14 mouse cellular contexts compared by ENCODE assay signal in the genomic region with DNA sequence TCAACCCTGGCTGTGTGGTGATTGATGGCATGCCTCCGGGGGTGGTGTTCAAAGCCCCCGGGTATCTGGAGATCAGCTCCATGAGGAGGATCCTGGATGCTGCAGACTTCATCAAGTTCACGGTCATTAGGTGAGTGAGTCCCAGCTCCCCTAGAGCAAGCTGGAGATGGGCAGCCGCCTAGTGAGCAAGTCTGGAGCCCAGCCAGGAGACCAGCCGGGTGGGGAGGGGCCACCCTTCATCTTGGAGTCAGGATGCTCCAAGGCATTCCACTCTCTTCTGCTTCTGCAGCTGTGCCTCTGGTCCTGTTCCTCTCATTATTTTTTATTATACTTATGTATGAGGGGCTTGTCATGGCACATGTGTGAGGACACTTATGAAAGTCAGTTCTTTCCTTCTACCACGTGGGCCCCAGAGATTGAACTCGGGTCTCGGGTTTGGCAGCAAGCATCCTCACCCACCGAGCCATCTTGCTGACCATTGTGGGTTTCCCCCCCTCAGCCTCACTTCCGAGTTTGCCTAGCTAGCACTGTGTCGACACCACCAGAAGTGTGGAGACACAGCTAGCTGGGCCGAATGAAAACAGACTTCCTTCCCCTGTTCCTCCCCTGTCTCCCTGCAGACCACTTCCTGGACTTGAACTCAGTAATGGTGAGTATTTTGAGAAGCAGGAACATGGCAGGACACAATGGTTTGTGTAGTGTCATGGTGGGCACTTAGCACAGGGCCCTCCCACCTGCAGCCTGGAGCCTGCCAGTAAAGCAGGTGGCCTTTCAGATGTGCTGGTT. TPM values are rescaled to one million over a fixed set of nuclear protein-coding genes. Genes with fewer than 3 reads are reported as not detected.
DNase-seq lines count a peak whose midpoint lies in the region; ATAC-seq and TF ChIP-seq lines count a peak whose summit lies in the region.
"Had no signal": no experiment of that assay in that cellular context is flagged by ENCODE, and none has a peak within 500 bp of the region (broad histone marks: within the 10 kb centered on the region; RNA-seq: fewer than 3 reads in every experiment).

No protein-coding gene starts in this region.

- no peaks in the 10 kb centered on the region for H3K9me3 ChIP-seq in heart, embryonic 10.5 days
- H3K9me3 ChIP-seq in liver, embryonic 13.5 days (replicated peaks) = no peaks in the 10 kb centered on the region
- no peaks in the 10 kb centered on the region for H3K9me3 ChIP-seq in liver, embryonic 12.5 days (replicated peaks)
- H3K9me3 ChIP-seq in CH12.LX (replicated peaks; ENCODE audit: low read length) = peaks cover 18% of the 10 kb centered on the region
- no peaks in the 10 kb centered on the region for H3K9me3 ChIP-seq in liver, embryonic 15.5 days (replicated peaks)
- H3K9me3 ChIP-seq: heart, embryonic 12.5 days; midbrain, embryonic 12.5 days had no signal

- H3K79me2 ChIP-seq in CH12.LX (replicated peaks; ENCODE audit: control insufficient read depth, extremely low read depth, insufficient read depth, poor library complexity, severe bottlenecking) = no peaks in the 10 kb centered on the region

- peak; percentile 47 for ATAC-seq in liver, embryonic 13.5 days (ENCODE audit: low read depth)
- ATAC-seq in liver, embryonic 12.5 days = no peak
- peak; percentile 22; the same call in 1 of the 2 replicates for ATAC-seq in liver, embryonic 15.5 days (ENCODE audit: insufficient read depth)
- ATAC-seq: Patski had no signal

- TF ChIP-seq EP300 in CH12.LX (IDR thresholded peaks at IDR 0.05; ENCODE audit: low read length) = no peak

- H3K4me1 ChIP-seq in heart, embryonic 10.5 days = peaks cover 20% of the 10 kb centered on the region
- peaks cover 18% of the 10 kb centered on the region for H3K4me1 ChIP-seq in liver, embryonic 13.5 days (replicated peaks)
- peaks cover 19% of the 10 kb centered on the region for H3K4me1 ChIP-seq in liver, embryonic 12.5 days
- H3K4me1 ChIP-seq in CH12.LX (ENCODE audit: control insufficient read depth in 1 of 2, insufficient read depth in 2 of 2) = peaks cover 7 to 24% of the 10 kb centered on the region in 2 experiments
- H3K4me1 ChIP-seq in liver, embryonic 15.5 days (replicated peaks) = peaks cover 3% of the 10 kb centered on the region; the same call in 1 of the 2 replicates

- WGBS in heart, embryonic 10.5 days = 69% methylated on average over 12 of the region's 12 CpGs
- 27% methylated on average over 12 of the region's 12 CpGs for WGBS in liver, embryonic 13.5 days (ENCODE audit: insufficient replicate concordance)
- 29% methylated on average over 12 of the region's 12 CpGs for WGBS in liver, embryonic 12.5 days (ENCODE audit: insufficient replicate concordance)
- 30% methylated on average over 12 of the region's 12 CpGs for WGBS in liver, embryonic 15.5 days (ENCODE audit: insufficient replicate concordance)

- no peaks in the 10 kb centered on the region for H3K27me3 ChIP-seq in heart, embryonic 10.5 days (ENCODE audit: insufficient read depth, poor library complexity, severe bottlenecking)
- H3K27me3 ChIP-seq in liver, embryonic 13.5 days = no peaks in the 10 kb centered on the region
- H3K27me3 ChIP-seq in liver, embryonic 12.5 days (replicated peaks) = no peaks in the 10 kb centered on the region
- no peaks in the 10 kb centered on the region for H3K27me3 ChIP-seq in CH12.LX (replicated peaks)
- no peaks in the 10 kb centered on the region for H3K27me3 ChIP-seq in liver, embryonic 15.5 days
- H3K27me3 ChIP-seq: heart, embryonic 12.5 days; midbrain, embryonic 12.5 days; Patski had no signal

- no peak; the same call in 1 of the 2 replicates for TF ChIP-seq POLR2A in CH12.LX (IDR thresholded peaks at IDR 0.05; ENCODE audit: low read depth, low read length)

- peak; percentile 31 for DNase-seq in heart, postnatal 4 days
- DNase-seq in heart, embryonic 10.5 days (ENCODE audit: low spot score) = no peak
- DNase-seq in liver, embryonic 13.5 days = no peak
- DNase-seq in CH12.LX (ENCODE audit: extremely low read depth) = no peak
- no peak for DNase-seq in yolk sac, embryonic 10.5 days (ENCODE audit: low spot score)
- DNase-seq in left cerebral cortex, adult 11 months (ENCODE audit: low spot score) = no peak
- DNase-seq: adrenal gland, postnatal 14 days; cerebellum, adult 9-10 months; kidney, adult 18-20 months had no signal

- TF ChIP-seq RAD21 in CH12.LX (IDR thresholded peaks at IDR 0.05; ENCODE audit: low read depth, low read length) = no peak

- in situ Hi-C loops in CH12.LX (cut with MboI; ENCODE audit: low pct_ligation_motif_present, low pct_unique_long_range_greater_than_20kb, low sequenced_read_pairs) = no loop called here

- H3K27ac ChIP-seq in heart, embryonic 10.5 days = no peak overlapping the region
- H3K27ac ChIP-seq in liver, embryonic 13.5 days = no peak overlapping the region
- no peak overlapping the region for H3K27ac ChIP-seq in liver, embryonic 12.5 days
- peak overlapping the region; percentile 19; the same call in 1 of the 2 replicates for H3K27ac ChIP-seq in CH12.LX (ENCODE audit: insufficient read depth, low read depth)
- H3K27ac ChIP-seq in liver, embryonic 15.5 days (replicated peaks) = no peak overlapping the region; the same call in 1 of the 2 replicates
- H3K27ac ChIP-seq: midbrain, embryonic 12.5 days had no signal

- no peak overlapping the region for H3K4me2 ChIP-seq in liver, embryonic 13.5 days
- no peak overlapping the region for H3K4me2 ChIP-seq in liver, embryonic 12.5 days
- H3K4me2 ChIP-seq in CH12.LX (ENCODE audit: insufficient read depth, low read depth, poor library complexity, severe bottlenecking) = no peak overlapping the region
- no peak overlapping the region for H3K4me2 ChIP-seq in liver, embryonic 15.5 days
- H3K4me2 ChIP-seq: heart, embryonic 12.5 days; midbrain, embryonic 12.5 days had no signal

- no peak overlapping the region for H3K4me3 ChIP-seq in heart, embryonic 10.5 days
- no peak overlapping the region for H3K4me3 ChIP-seq in liver, embryonic 13.5 days (replicated peaks)
- H3K4me3 ChIP-seq in liver, embryonic 12.5 days = no peak overlapping the region
- H3K4me3 ChIP-seq in CH12.LX (replicated peaks in 1 of 3; ENCODE audit: low read depth in 2 of 3, low read length in 2 of 3, poor library complexity in 1 of 3) = no peak overlapping the region
- no peak overlapping the region for H3K4me3 ChIP-seq in liver, embryonic 15.5 days (replicated peaks)
- H3K4me3 ChIP-seq: heart, embryonic 12.5 days; midbrain, embryonic 12.5 days had no signal

- H3K9ac ChIP-seq in liver, embryonic 13.5 days = no peak overlapping the region
- H3K9ac ChIP-seq in liver, embryonic 12.5 days = no peak overlapping the region
- H3K9ac ChIP-seq in CH12.LX (ENCODE audit: insufficient read depth, low read depth) = no peak overlapping the region
- no peak overlapping the region for H3K9ac ChIP-seq in liver, embryonic 15.5 days
- H3K9ac ChIP-seq: heart, embryonic 12.5 days; midbrain, embryonic 12.5 days had no signal

- peaks cover 22% of the 10 kb centered on the region for H3K36me3 ChIP-seq in heart, embryonic 10.5 days
- 0 out of 2 replicates have a peak, but pooled peaks cover 4% of the 10 kb centered on the region for H3K36me3 ChIP-seq in liver, embryonic 13.5 days
- H3K36me3 ChIP-seq in liver, embryonic 12.5 days = peaks cover 12% of the 10 kb centered on the region
- H3K36me3 ChIP-seq in CH12.LX (replicated peaks in 1 of 2; ENCODE audit: control insufficient read depth in 1 of 2, insufficient read depth in 1 of 2, low read length in 1 of 2) = peaks cover 22 to 59% of the 10 kb centered on the region in 2 experiments
- no peaks in the 10 kb centered on the region; the same call in 1 of the 2 replicates for H3K36me3 ChIP-seq in liver, embryonic 15.5 days (replicated peaks)

- TF ChIP-seq CTCF in CH12.LX (conservative IDR thresholded peaks at IDR 0.05 in 1 of 2, IDR thresholded peaks at IDR 0.05 in 1 of 2; ENCODE audit: low read depth in 2 of 2, low read length in 2 of 2) = no peak

- dilution Hi-C loops in CH12.LX (cut with MboI; ENCODE audit: extremely low pct_ligation_motif_present, extremely low pct_unique_long_range_greater_than_20kb, low sequenced_read_pairs) = no loop called here

TF ChIP-seq in CH12.LX, 34 proteins besides CTCF, POLR2A, EP300 and RAD21:
- TF ChIP-seq POLR2AphosphoS2 (IDR thresholded peaks at IDR 0.05; ENCODE audit: low read depth, low read length) = 0 out of 2 replicates have a peak, but pooled peaks have one; percentile 0
- TF ChIP-seq PAX5 (IDR thresholded peaks at IDR 0.05; ENCODE audit: low read length) = no peak
TF ChIP-seq in CH12.LX: peak in this region for 1.

RNA-seq across cellular contexts. Expression of a gene that starts 15.2 kb away (rescaled TPM):
- 1 to 10 TPM; 2.1 to 2.5 TPM for total RNA-seq in heart, postnatal 4 days (2021)
- 0.96 and 2.2 TPM in 2 replicates for polyA plus RNA-seq in heart, embryonic 10.5 days (2016; fragmentation: Nextera tagmentation; extraction: Ambion mirVana)
- polyA plus RNA-seq in liver, embryonic 13.5 days (2015; fragmentation: Nextera tagmentation; extraction: Ambion mirVana) = 8.1 and 9.3 TPM in 2 replicates
- polyA plus RNA-seq in liver, embryonic 12.5 days (2016; fragmentation: Nextera tagmentation; extraction: Ambion mirVana) = 8.4 and 9.2 TPM in 2 replicates
- total RNA-seq in CH12.LX (2012; rRNA removed) (225 and 342 TPM in 2 replicates), CH12.LX (2014; rRNA removed) (263 and 287 TPM in 2 replicates)
- polyA plus RNA-seq in CH12.LX (2012; ENCODE audit: insufficient read length, low read depth) = 299 and 302 TPM in 2 replicates
- 25.8 and 27.7 TPM in 2 replicates for polyA plus RNA-seq in liver, embryonic 15.5 days (2015; fragmentation: Nextera tagmentation; extraction: Ambion mirVana)

RNA-seq across cellular contexts. Expression of a gene that starts 30.4 kb away (rescaled TPM):
- 1 to 10 TPM; 6.9 to 9.3 TPM for total RNA-seq in heart, postnatal 4 days (2021)
- polyA plus RNA-seq in heart, embryonic 10.5 days (2016; fragmentation: Nextera tagmentation; extraction: Ambion mirVana) = 5.4 and 6.3 TPM in 2 replicates
- polyA plus RNA-seq in liver, embryonic 13.5 days (2015; fragmentation: Nextera tagmentation; extraction: Ambion mirVana) = 1.5 and 2.5 TPM in 2 replicates
- 2.4 and 3.2 TPM in 2 replicates for polyA plus RNA-seq in liver, embryonic 12.5 days (2016; fragmentation: Nextera tagmentation; extraction: Ambion mirVana)
- 4.4 and 4.7 TPM in 2 replicates for total RNA-seq in CH12.LX (2012; rRNA removed)
- total RNA-seq in CH12.LX (2014; rRNA removed) = 1.9 and 3.0 TPM in 2 replicates
- polyA plus RNA-seq in CH12.LX (2012; ENCODE audit: insufficient read length, low read depth) = 6.8 and 9.7 TPM in 2 replicates
- 1.8 and 2.3 TPM in 2 replicates for polyA plus RNA-seq in liver, embryonic 15.5 days (2015; fragmentation: Nextera tagmentation; extraction: Ambion mirVana)

RNA-seq across cellular contexts. Expression of a gene that starts 37.6 kb away (rescaled TPM):
- total RNA-seq in heart, postnatal 4 days (2021) = 10 to 100 TPM; 26.9 to 30.6 TPM
- 32.9 and 36.7 TPM in 2 replicates for polyA plus RNA-seq in heart, embryonic 10.5 days (2016; fragmentation: Nextera tagmentation; extraction: Ambion mirVana)
- 21.1 and 21.9 TPM in 2 replicates for polyA plus RNA-seq in liver, embryonic 13.5 days (2015; fragmentation: Nextera tagmentation; extraction: Ambion mirVana)
- 28.6 and 33.5 TPM in 2 replicates for polyA plus RNA-seq in liver, embryonic 12.5 days (2016; fragmentation: Nextera tagmentation; extraction: Ambion mirVana)
- total RNA-seq in CH12.LX (2012; rRNA removed) (42.3 and 42.7 TPM in 2 replicates), CH12.LX (2014; rRNA removed) (24.6 and 25.4 TPM in 2 replicates)
- 31.0 and 31.8 TPM in 2 replicates for polyA plus RNA-seq in CH12.LX (2012; ENCODE audit: insufficient read length, low read depth)
- polyA plus RNA-seq in liver, embryonic 15.5 days (2015; fragmentation: Nextera tagmentation; extraction: Ambion mirVana) = 12.1 and 13.8 TPM in 2 replicates

Comparison
In these comparisons a context has a peak if more than half of its experiments do, and no peak if none do; other contexts are left out.
1. RNA of a gene that starts 15.2 kb away (polyA plus RNA-seq): 299 to 302 TPM in CH12.LX; 25.8 to 27.7 TPM in liver, embryonic 15.5 days, 8.4 to 9.2 TPM in liver, embryonic 12.5 days, 8.1 to 9.3 TPM in liver, embryonic 13.5 days and 0.96 to 2.2 TPM in heart, embryonic 10.5 days; every median in the first group is over 10 times any median in the second.